Mouse (Mus musculus) embryonic facial prominence, embryonic 10.5 days (tissue): Measurements from ENCODE around the gene Nuak1. TPM values are rescaled to one million over a fixed set of nuclear protein-coding genes. Genes with fewer than 3 reads are reported as not detected.

Source experiments
- DNase-seq: peaks from one replicate; pipeline ENCODE4 v3.0.0-alpha.2; 2017; ENCODE audit warnings: low spot score
- H3K27ac ChIP-seq: fragments of 300-500 bp; sonication (generic); replicated peaks from 2 replicates; pipeline ENCODE4 v1.5.1; 2016; ENCODE audit warnings: mild to moderate bottlenecking
- H3K27me3 ChIP-seq: fragments of 300-500 bp; sonication (generic); replicated peaks from 2 replicates; pipeline ENCODE4 v1.6.1; 2016; ENCODE audit warnings: low read depth, mild to moderate bottlenecking; ENCODE audit not compliant: poor library complexity, severe bottlenecking
- H3K36me3 ChIP-seq: fragments of 300-500 bp; sonication (generic); replicated peaks from 2 replicates; pipeline ENCODE4 v1.6.1; 2016; ENCODE audit warnings: mild to moderate bottlenecking, moderate library complexity
- H3K4me1 ChIP-seq: fragments of 300-500 bp; sonication (generic); 2 replicates; pipeline ENCODE4 v1.6.1; 2016
- H3K4me3 ChIP-seq: fragments of 300-500 bp; sonication (generic); 2 replicates; pipeline ENCODE4 v1.5.1; 2016; ENCODE audit warnings: mild to moderate bottlenecking, moderate library complexity
- H3K9me3 ChIP-seq: fragments of 300-500 bp; sonication (generic); 2 replicates; pipeline ENCODE4 v1.6.1; 2016; ENCODE audit warnings: mild to moderate bottlenecking
- WGBS: fragments of 180-500 bp; shearing (Covaris S2); methylation state at CpG from one replicate; pipeline ENCODE4 v1.1.7; 2016; 5-methylcytosine and 5-hydroxymethylcytosine counted together
- polyA plus RNA-seq: library from polyadenylated mRNA; unstranded; fragments of >200 nt; fragmentation: Nextera tagmentation; extraction: Ambion mirVana; gene quantifications from 2 replicates; pipeline ENCODE4 v1.2.1, GENCODE M21; 2016

Nuak1 gene
- polyA plus RNA-seq, 1 experiment from 2014 or later, result 2.7 TPM

- WGBS, result 89% methylated on average over 4 of the region's 4 CpGs
- no peaks in the 10 kb centered on the region for H3K27me3 ChIP-seq
- no peak overlapping the region for H3K4me3 ChIP-seq
- no peak for DNase-seq
- no peaks in the 10 kb centered on the region for H3K9me3 ChIP-seq
- H3K36me3 ChIP-seq, result peaks cover 30% of the 10 kb centered on the region
- H3K4me1 ChIP-seq, result peaks cover 62% of the 10 kb centered on the region
- H3K27ac ChIP-seq, result no peak overlapping the region
Observed at GRCm38 (mm10) chr10:84397276-84397675, 43.1 kb downstream of the Nuak1 start.

GRCm38 (mm10) chr10:84395885-84396659, 44.3 kb downstream of the Nuak1 start:
- Histone ChIP-seq H3K4me1 (peaks cover 55% of the 10 kb centered on the region), H3K27me3 (no peaks in the 10 kb centered on the region), H3K27ac (no peak overlapping the region), H3K9me3 (no peaks in the 10 kb centered on the region), H3K36me3 (peaks cover 42% of the 10 kb centered on the region), H3K4me3 (no peak overlapping the region)
- WGBS, result 91% methylated on average over 8 of the region's 8 CpGs
- no peak for DNase-seq

GRCm38 (mm10) chr10:84395259-84395658, 45.1 kb downstream of the Nuak1 start:
- no peak overlapping the region for H3K27ac ChIP-seq
- 80% methylated on average over 5 of the region's 5 CpGs for WGBS
- no peak overlapping the region for H3K4me3 ChIP-seq
- no peaks in the 10 kb centered on the region for H3K9me3 ChIP-seq
- no peak for DNase-seq
- H3K27me3 ChIP-seq, result no peaks in the 10 kb centered on the region
- H3K36me3 ChIP-seq, result peaks cover 47% of the 10 kb centered on the region
- peaks cover 48% of the 10 kb centered on the region for H3K4me1 ChIP-seq

DNA sequence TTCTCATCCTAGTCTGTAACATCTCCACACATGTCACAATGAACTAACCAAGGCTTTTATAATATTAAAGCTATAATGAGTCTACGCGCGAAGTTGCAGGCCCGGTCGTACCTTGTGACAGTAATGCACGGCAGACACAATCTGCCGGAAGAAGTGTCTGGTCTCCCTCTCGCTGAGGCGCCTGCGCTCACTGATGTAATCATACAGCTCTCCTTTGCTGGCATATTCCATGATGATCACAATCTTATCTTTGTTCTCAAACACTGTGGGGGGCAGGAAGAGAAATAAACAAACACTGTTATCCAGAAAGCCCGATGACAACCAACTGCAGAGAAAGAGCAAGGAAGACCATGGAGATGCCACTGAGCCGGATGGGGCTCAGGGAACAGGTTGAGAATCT, 46.5 kb downstream of the Nuak1 start:
- H3K4me1 ChIP-seq, result peaks cover 58% of the 10 kb centered on the region
- DNase-seq, result no peak
- H3K36me3 ChIP-seq, result peaks cover 40% of the 10 kb centered on the region
- WGBS, result 85% methylated on average over 12 of the region's 12 CpGs
- no peaks in the 10 kb centered on the region for H3K27me3 ChIP-seq
- H3K4me3 ChIP-seq, result no peak overlapping the region
- H3K9me3 ChIP-seq, result no peaks in the 10 kb centered on the region
- no peak overlapping the region for H3K27ac ChIP-seq

- 83% methylated on average over 9 of the region's 9 CpGs for WGBS
- H3K9me3 ChIP-seq, result no peaks in the 10 kb centered on the region
- H3K27me3 ChIP-seq, result no peaks in the 10 kb centered on the region
- H3K4me3 ChIP-seq, result no peak overlapping the region
- no peak overlapping the region for H3K27ac ChIP-seq
- no peak for DNase-seq
- H3K4me1 ChIP-seq, result peaks cover 63% of the 10 kb centered on the region
- H3K36me3 ChIP-seq, result peaks cover 37% of the 10 kb centered on the region
Observed at GRCm38 (mm10) chr10:84393405-84393804, 47.0 kb downstream of the Nuak1 start.

DNA sequence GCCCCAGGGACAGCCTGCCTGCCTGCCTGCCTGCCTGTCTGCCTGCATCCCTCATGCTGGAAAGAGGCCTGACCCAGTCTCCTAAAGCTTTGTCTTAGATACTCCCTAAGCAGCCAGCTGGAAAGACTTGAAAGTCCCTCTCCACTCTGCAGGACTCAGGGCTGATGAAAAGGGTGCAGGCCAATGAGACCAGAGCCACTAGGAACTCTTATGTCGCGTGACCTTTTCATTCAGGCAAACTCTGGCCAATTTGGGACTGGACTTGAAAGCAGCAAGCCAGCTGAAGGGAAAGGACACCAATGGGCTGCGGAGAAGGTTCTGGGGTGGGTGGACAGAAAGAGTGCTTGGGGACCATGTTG, 47.7 kb downstream of the Nuak1 start:
- Histone ChIP-seq H3K9me3 (no peaks in the 10 kb centered on the region), H3K36me3 (peaks cover 32% of the 10 kb centered on the region), H3K4me1 (peaks cover 70% of the 10 kb centered on the region), H3K27me3 (no peaks in the 10 kb centered on the region), H3K4me3 (no peak overlapping the region), H3K27ac (peak overlapping the region; percentile 45; the same call in 1 of the 2 replicates)
- WGBS, result 77% methylated on average over 3 of the region's 3 CpGs
- no peak for DNase-seq

- Histone ChIP-seq H3K4me1 (peaks cover 75% of the 10 kb centered on the region), H3K36me3 (peaks cover 32% of the 10 kb centered on the region), H3K27ac (peak overlapping the region; percentile 45; the same call in 1 of the 2 replicates), H3K9me3 (no peaks in the 10 kb centered on the region), H3K27me3 (no peaks in the 10 kb centered on the region), H3K4me3 (peak overlapping the region; percentile 1; the same call in 1 of the 2 replicates)
- WGBS, result 32% methylated on average over 14 of the region's 14 CpGs
- DNase-seq, result peak; percentile 55
Observed at GRCm38 (mm10) chr10:84392027-84392722, 48.2 kb downstream of the Nuak1 start.

DNA sequence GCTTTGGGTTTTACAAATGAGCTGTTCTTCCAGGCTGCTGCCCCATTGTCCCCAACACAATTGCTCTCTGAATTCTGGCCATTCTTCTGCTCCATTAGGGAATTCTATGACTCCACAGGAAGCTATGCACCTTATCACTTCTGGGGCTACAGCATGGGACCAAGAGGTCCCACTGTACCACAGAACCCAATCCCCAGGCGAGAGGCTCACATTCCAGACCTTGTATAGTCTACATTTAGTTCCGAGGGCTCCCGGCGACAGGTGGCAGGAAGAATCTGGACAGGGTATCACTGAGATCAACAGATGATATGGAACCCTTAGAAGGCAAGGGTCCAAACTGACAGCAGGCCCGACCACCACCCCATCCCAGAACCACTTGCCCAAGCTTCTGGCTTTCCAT, 50.7 kb downstream of the Nuak1 start:
- peaks cover 85% of the 10 kb centered on the region for H3K4me1 ChIP-seq

GRCm38 (mm10) chr10:84388357-84389141, 51.8 kb downstream of the Nuak1 start:
- Histone ChIP-seq H3K9me3 (no peaks in the 10 kb centered on the region), H3K4me3 (0 out of 2 replicates have a peak overlapping the region, but pooled peaks have one; percentile 6), H3K27ac (peak overlapping the region; percentile 59; the same call in 1 of the 2 replicates), H3K27me3 (no peaks in the 10 kb centered on the region), H3K36me3 (peaks cover 37% of the 10 kb centered on the region), H3K4me1 (peaks cover 85% of the 10 kb centered on the region)
- peak; percentile 48 for DNase-seq
- 46% methylated on average over 22 of the region's 22 CpGs for WGBS

More for the DNA sequence above, 50.7 kb downstream of the Nuak1 start:
- H3K27me3 ChIP-seq, result no peaks in the 10 kb centered on the region
- WGBS, result 69% methylated on average over 5 of the region's 5 CpGs
- no peak for DNase-seq
- no peak overlapping the region for H3K27ac ChIP-seq
- peaks cover 43% of the 10 kb centered on the region for H3K36me3 ChIP-seq
- H3K4me3 ChIP-seq, result no peak overlapping the region
- no peaks in the 10 kb centered on the region for H3K9me3 ChIP-seq

- peaks cover 29% of the 10 kb centered on the region for H3K36me3 ChIP-seq
- no peak for DNase-seq
- peak overlapping the region; percentile 59 for H3K27ac ChIP-seq
- peaks cover 85% of the 10 kb centered on the region for H3K4me1 ChIP-seq
- 44% methylated on average over 4 of the region's 4 CpGs for WGBS
- H3K4me3 ChIP-seq, result no peak overlapping the region
- H3K9me3 ChIP-seq, result no peaks in the 10 kb centered on the region
- no peaks in the 10 kb centered on the region for H3K27me3 ChIP-seq
Observed at GRCm38 (mm10) chr10:84387338-84387737, 53.1 kb downstream of the Nuak1 start.

- H3K27ac ChIP-seq, result peak overlapping the region; percentile 59; the same call in 1 of the 2 replicates
Observed at GRCm38 (mm10) chr10:84386625-84387242, 53.7 kb downstream of the Nuak1 start.

DNA sequence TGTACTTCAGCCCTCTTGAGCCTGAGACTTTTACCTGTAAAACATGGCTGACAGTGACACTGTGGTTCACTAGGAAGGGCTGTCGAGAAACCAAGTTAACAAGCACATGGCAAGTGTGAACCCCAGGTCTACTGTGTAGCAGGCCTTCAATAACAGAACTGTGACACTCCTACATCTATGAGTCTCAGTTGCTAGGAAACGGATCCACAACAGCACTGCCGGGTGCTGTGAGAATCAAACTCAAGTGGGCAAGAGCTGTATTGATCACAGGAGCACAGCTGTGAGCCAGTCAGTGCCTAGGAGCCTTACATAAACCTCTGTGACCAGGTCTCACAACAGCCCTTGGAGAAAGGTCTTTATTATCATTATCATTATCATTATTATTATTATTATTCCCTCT, 54.2 kb downstream of the Nuak1 start:
- H3K27ac ChIP-seq, result no peak overlapping the region
- no peak for DNase-seq
- H3K36me3 ChIP-seq, result peaks cover 17% of the 10 kb centered on the region
- H3K4me1 ChIP-seq, result peaks cover 89% of the 10 kb centered on the region
- H3K27me3 ChIP-seq, result no peaks in the 10 kb centered on the region
- no peak overlapping the region for H3K4me3 ChIP-seq
- 76% methylated on average over 3 of the region's 3 CpGs for WGBS
- H3K9me3 ChIP-seq, result no peaks in the 10 kb centered on the region

More at GRCm38 (mm10) chr10:84386625-84387242, 53.7 kb downstream of the Nuak1 start:
- WGBS, result 63% methylated on average over 13 of the region's 13 CpGs
- DNase-seq, result no peak
- H3K4me3 ChIP-seq, result no peak overlapping the region
- no peaks in the 10 kb centered on the region for H3K27me3 ChIP-seq
- H3K4me1 ChIP-seq, result peaks cover 86% of the 10 kb centered on the region
- no peaks in the 10 kb centered on the region for H3K9me3 ChIP-seq
- H3K36me3 ChIP-seq, result peaks cover 22% of the 10 kb centered on the region
